ENCODE assay signal across 8 mouse cellular contexts in the genomic region with DNA sequence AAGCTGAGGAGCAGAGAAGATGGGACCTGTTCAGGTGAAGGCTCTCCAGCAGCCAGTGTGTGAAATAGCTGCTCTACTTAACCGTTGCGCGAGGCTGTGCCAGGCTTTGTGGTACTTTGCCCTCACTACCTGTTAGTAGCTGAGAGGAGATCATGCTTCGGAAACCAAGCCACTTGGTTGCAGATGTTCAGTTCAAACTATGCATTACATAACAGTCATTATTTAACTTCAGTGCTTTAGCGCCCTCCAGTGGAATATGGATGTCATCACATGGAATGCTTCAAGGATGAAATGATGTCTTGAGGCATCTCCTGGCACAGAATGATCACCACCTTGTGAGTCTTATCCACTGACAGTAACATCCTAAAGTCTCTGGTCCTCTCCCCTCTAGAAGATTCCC. TPM values are rescaled to one million over a fixed set of nuclear protein-coding genes. Genes with fewer than 3 reads are reported as not detected.
DNase-seq lines count a peak whose midpoint lies in the region; ATAC-seq and TF ChIP-seq lines count a peak whose summit lies in the region.

No protein-coding gene starts in this region.

- H3K36me3 ChIP-seq in liver, postnatal 0 days (replicated peaks; ENCODE audit: insufficient read depth, low read length) = no peaks in the 10 kb centered on the region
- H3K36me3 ChIP-seq in forebrain, postnatal 0 days (ENCODE audit: insufficient read depth) = no peaks in the 10 kb centered on the region
- no peaks in the 10 kb centered on the region for H3K36me3 ChIP-seq in neural tube, embryonic 14.5 days (ENCODE audit: control insufficient read depth, insufficient read depth, low read length)

- ATAC-seq in CD4-positive, CD25-positive, alpha-beta regulatory T cell, adult 4 months = no peak
- ATAC-seq in liver, postnatal 0 days = no peak
- ATAC-seq in forebrain, postnatal 0 days = no peak; the same call in 1 of the 2 replicates
- ATAC-seq in neural tube, embryonic 14.5 days (ENCODE audit: low read depth) = 0 out of 2 replicates have a peak, but pooled peaks have one; percentile 47

- H3K4me3 ChIP-seq in liver, postnatal 0 days (ENCODE audit: low read depth, low read length) = no peak overlapping the region
- no peak overlapping the region for H3K4me3 ChIP-seq in forebrain, postnatal 0 days (ENCODE audit: low read depth, low read length)
- H3K4me3 ChIP-seq in neural tube, embryonic 14.5 days (ENCODE audit: low read depth, low read length) = no peak overlapping the region

- H3K27me3 ChIP-seq in liver, postnatal 0 days (ENCODE audit: insufficient read depth, low read length) = no peaks in the 10 kb centered on the region; the same call in 1 of the 2 replicates
- peaks cover 8% of the 10 kb centered on the region for H3K27me3 ChIP-seq in forebrain, postnatal 0 days (ENCODE audit: insufficient read depth, low read length)
- H3K27me3 ChIP-seq in neural tube, embryonic 14.5 days (ENCODE audit: control insufficient read depth, insufficient read depth, low read length) = peaks cover 3% of the 10 kb centered on the region; the same call in 1 of the 2 replicates

- H3K27ac ChIP-seq in liver, postnatal 0 days (ENCODE audit: low read depth) = no peak overlapping the region
- H3K27ac ChIP-seq in forebrain, postnatal 0 days (ENCODE audit: low read depth, low read length) = no peak overlapping the region
- H3K27ac ChIP-seq in neural tube, embryonic 14.5 days (ENCODE audit: low read depth, low read length) = no peak overlapping the region

- H3K4me2 ChIP-seq in liver, postnatal 0 days (ENCODE audit: low read depth, low read length) = no peak overlapping the region
- no peak overlapping the region for H3K4me2 ChIP-seq in forebrain, postnatal 0 days (ENCODE audit: low read depth)
- no peak overlapping the region for H3K4me2 ChIP-seq in neural tube, embryonic 14.5 days (ENCODE audit: low read depth, low read length)

- DNase-seq in CD4-positive, CD25-positive, alpha-beta regulatory T cell, adult 2 months (ENCODE audit: low read depth, low spot score) = peak; percentile 4
- no peak for DNase-seq in liver, postnatal 0 days
- no peak for DNase-seq in liver
- peak; percentile 76 for DNase-seq in forebrain, postnatal 0 days
- peak; percentile 46 for DNase-seq in layer of hippocampus, adult 9-11 months
- no peak for DNase-seq in B cell, adult 2 months

- TF ChIP-seq EP300 in liver, postnatal 0 days (IDR thresholded peaks at IDR 0.05; ENCODE audit: low read depth) = no peak

- H3K9me3 ChIP-seq in liver, postnatal 0 days (ENCODE audit: low read length) = no peaks in the 10 kb centered on the region
- no peaks in the 10 kb centered on the region for H3K9me3 ChIP-seq in forebrain, postnatal 0 days (ENCODE audit: low read length)
- H3K9me3 ChIP-seq in neural tube, embryonic 14.5 days (ENCODE audit: control insufficient read depth, low read length) = no peaks in the 10 kb centered on the region

- H3K9ac ChIP-seq in liver, postnatal 0 days (replicated peaks) = no peak overlapping the region
- H3K9ac ChIP-seq in forebrain, postnatal 0 days = no peak overlapping the region
- no peak overlapping the region for H3K9ac ChIP-seq in neural tube, embryonic 14.5 days (replicated peaks; ENCODE audit: low read depth, low read length)

- peak; percentile 69 for TF ChIP-seq CTCF in liver, postnatal 0 days (IDR thresholded peaks at IDR 0.05; ENCODE audit: low read depth)
- TF ChIP-seq CTCF in forebrain, postnatal 0 days (IDR thresholded peaks at IDR 0.05; ENCODE audit: low read depth) = peak; percentile 86

- WGBS in liver, postnatal 0 days (ENCODE audit: insufficient replicate concordance) = 22% methylated on average over 5 of the region's 5 CpGs
- 22% methylated on average over 5 of the region's 5 CpGs for WGBS in forebrain, postnatal 0 days
- WGBS in neural tube, embryonic 14.5 days = 41% methylated on average over 5 of the region's 5 CpGs

- no peaks in the 10 kb centered on the region for H3K4me1 ChIP-seq in liver, postnatal 0 days (ENCODE audit: insufficient read depth)
- no peaks in the 10 kb centered on the region for H3K4me1 ChIP-seq in forebrain, postnatal 0 days (ENCODE audit: insufficient read depth)
- H3K4me1 ChIP-seq in neural tube, embryonic 14.5 days (ENCODE audit: control insufficient read depth, insufficient read depth, low read length) = no peaks in the 10 kb centered on the region

RNA-seq across cellular contexts. Expression of gene Pax1, which starts 56.5 kb away (rescaled TPM):
- not detected for polyA plus RNA-seq in CD4-positive, CD25-positive, alpha-beta regulatory T cell, adult 4 months (2017; shearing (Covaris generic))
- polyA plus RNA-seq in liver, postnatal 0 days (2015; fragmentation: Nextera tagmentation; extraction: Ambion mirVana) = 0.04 TPM in 1 of 2 replicates, not detected in the other
- total RNA-seq in forebrain, postnatal 0 days (2014; rRNA removed) = 0.19 TPM in 1 of 2 replicates, not detected in the other
- not detected in 2 replicates for polyA plus RNA-seq in forebrain, postnatal 0 days (2015; fragmentation: Nextera tagmentation; extraction: Ambion mirVana)
- 0.09 and 0.22 TPM in 2 replicates for polyA plus RNA-seq in neural tube, embryonic 14.5 days (2014; fragmentation: Nextera tagmentation; extraction: Ambion mirVana)

Comparison
In these comparisons a context has a peak if more than half of its experiments do, and no peak if none do; other contexts are left out.
1. DNase-seq: peak in CD4-positive, CD25-positive, alpha-beta regulatory T cell, adult 2 months (single experiment), forebrain, postnatal 0 days (single experiment) and layer of hippocampus, adult 9-11 months (single experiment); none in liver, postnatal 0 days (single experiment), liver (single experiment) and B cell, adult 2 months (0 of 2).